Mouse (Mus musculus): ENCODE data around the gene Hmces. TPM values are rescaled to one million over a fixed set of nuclear protein-coding genes. Genes with fewer than 3 reads are reported as not detected.
"Not testable (repeated sequence)": the region's sequence is repeated elsewhere in the genome, so short reads cannot be mapped to it uniquely, and the experiment has no call there.

The Hmces gene
- polyA plus RNA-seq, 1 experiment from 2014 or later, result 54.6 TPM

GRCm38 (mm10) chr6:87921201-87921600 is 7.5 kb downstream of the Hmces start:
- no peaks in the 10 kb centered on the region for H3K9me3 ChIP-seq (replicated peaks)
- 96% methylated on average over 4 of the region's 4 CpGs for WGBS
- H3K4me1 ChIP-seq, result 0 out of 2 replicates have a peak, but pooled peaks cover 2% of the 10 kb centered on the region
- ATAC-seq, result no peak
- no peak overlapping the region for H3K27ac ChIP-seq
- peaks cover 85% of the 10 kb centered on the region for H3K36me3 ChIP-seq (ENCODE audit: poor library complexity, severe bottlenecking)
- no peak overlapping the region for H3K4me2 ChIP-seq
- H3K9ac ChIP-seq, result no peak overlapping the region
- H3K27me3 ChIP-seq, result no peaks in the 10 kb centered on the region
- H3K4me3 ChIP-seq, result no peak overlapping the region

DNA sequence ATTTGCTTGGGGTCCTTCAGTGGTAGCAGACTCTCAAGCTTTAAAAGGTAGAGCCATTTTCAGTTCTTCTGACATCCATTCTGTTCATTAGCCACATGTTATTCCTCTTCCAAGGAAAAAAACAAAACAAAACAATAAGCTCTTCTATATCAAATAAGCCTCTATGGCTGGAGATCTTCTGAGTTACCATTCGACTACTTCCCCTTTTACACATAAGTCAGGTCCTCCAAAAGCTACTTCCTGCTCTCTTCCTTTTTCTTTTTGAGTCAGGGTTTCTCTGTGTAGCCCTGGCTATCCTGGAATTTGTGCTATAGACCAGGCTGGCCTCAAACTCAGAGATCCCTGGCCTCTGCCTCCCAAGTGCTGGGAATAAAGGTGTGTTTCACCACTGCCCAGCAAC is 9.9 kb downstream of the Hmces start:
- no peaks in the 10 kb centered on the region for H3K9me3 ChIP-seq (replicated peaks)
- H3K4me1 ChIP-seq, result no peaks in the 10 kb centered on the region
- no peak for ATAC-seq
- H3K27ac ChIP-seq, result no peak overlapping the region
- no peaks in the 10 kb centered on the region for H3K27me3 ChIP-seq
- H3K9ac ChIP-seq, result no peak overlapping the region
- peaks cover 76% of the 10 kb centered on the region for H3K36me3 ChIP-seq (ENCODE audit: poor library complexity, severe bottlenecking)
- H3K4me3 ChIP-seq, result no peak overlapping the region
- H3K4me2 ChIP-seq, result no peak overlapping the region
- WGBS, result 89% methylated on average over 1 of the region's 1 CpGs

DNA sequence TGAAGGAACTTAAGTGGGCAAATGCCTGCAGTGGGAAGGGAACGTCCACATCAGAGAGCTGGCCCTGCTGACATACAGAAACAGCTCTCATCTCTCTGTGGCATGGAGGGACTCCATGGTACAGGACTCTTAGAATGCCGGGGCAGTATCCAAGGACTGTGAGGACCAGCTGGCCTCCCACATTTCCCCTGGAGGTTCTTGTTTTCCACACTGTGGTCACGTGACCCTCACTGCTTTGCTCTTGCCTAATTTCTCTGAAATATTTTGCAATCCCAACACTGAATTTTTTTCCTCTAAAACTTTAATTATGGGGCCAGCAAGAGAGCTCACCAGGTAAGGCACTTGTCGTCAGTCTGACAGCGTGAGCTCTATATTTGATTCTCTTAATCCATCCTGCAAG is 21.3 kb downstream of the Hmces start:
- H3K27me3 ChIP-seq, result no peaks in the 10 kb centered on the region
- H3K4me3 ChIP-seq, result no peak overlapping the region
- H3K9ac ChIP-seq, result no peak overlapping the region
- peaks cover 7% of the 10 kb centered on the region for H3K4me1 ChIP-seq
- no peak for ATAC-seq
- no peaks in the 10 kb centered on the region for H3K9me3 ChIP-seq (replicated peaks)
- H3K27ac ChIP-seq, result no peak overlapping the region
- H3K36me3 ChIP-seq (ENCODE audit: poor library complexity, severe bottlenecking), result peaks cover 56% of the 10 kb centered on the region
- WGBS, result 87% methylated on average over 5 of the region's 5 CpGs
- no peak overlapping the region for H3K4me2 ChIP-seq

DNA sequence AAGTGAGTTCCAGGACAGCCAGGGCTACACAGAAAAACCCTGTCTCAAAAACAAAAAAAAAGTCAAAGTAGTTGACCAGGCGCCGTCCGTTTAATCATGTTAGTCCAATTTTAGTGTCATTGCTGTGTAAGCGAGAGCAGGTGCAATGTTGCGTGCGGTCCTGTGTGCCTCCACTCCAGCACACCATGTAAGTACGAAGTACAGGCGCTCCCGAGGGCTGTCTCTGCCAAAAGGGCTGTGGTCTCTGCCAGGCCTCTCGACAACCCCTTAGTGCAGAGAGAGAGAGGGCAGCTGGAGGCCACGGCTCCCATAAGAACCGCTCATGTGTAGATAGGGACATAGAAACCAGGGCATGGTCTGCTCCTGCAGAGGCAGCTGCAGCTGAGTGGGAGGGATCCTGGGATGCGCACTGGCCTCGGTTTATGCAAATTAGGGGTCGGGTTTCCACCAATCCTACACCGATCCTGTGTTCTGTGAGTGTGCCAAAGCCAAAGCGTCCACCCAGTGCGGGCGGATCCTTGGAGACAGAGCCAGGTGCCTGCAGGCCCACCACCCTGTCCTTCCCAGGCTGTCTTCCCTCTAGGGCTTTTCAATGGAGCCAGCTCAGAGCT is 23.5 kb downstream of the Hmces start:
- Histone ChIP-seq H3K4me3 (no peak overlapping the region), H3K9me3 (replicated peaks) (no peaks in the 10 kb centered on the region), H3K27ac (peak overlapping the region; percentile 59; the same call in 1 of the 2 replicates), H3K9ac (peak overlapping the region; percentile 30; the same call in 1 of the 2 replicates), H3K36me3 (ENCODE audit: poor library complexity, severe bottlenecking) (peaks cover 46% of the 10 kb centered on the region), H3K4me1 (peaks cover 7% of the 10 kb centered on the region), H3K4me2 (no peak overlapping the region), H3K27me3 (no peaks in the 10 kb centered on the region)
- ATAC-seq, result peak; percentile 92
- 40% methylated on average over 19 of the region's 19 CpGs for WGBS

DNA sequence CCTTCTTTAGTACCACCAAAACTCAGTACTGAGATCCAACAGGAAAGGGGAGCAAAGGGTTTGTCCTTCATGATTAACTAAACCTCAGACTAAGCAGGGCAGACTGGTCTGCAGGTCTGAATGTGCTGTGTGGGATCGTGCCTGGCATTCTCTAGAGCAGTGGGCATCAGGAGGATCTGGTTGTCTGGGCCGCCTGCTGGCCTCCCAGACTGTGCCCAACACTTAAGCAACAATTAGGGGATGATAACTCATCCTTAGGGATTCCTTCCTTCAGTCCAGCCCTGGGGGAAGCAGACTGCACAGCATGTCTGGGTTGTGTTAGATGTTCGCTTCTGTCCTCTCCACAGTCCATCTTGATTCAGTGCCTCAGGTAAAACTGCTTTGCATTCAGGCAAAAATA is 25.2 kb downstream of the Hmces start:
- Histone ChIP-seq H3K27me3 (no peaks in the 10 kb centered on the region), H3K9me3 (replicated peaks) (no peaks in the 10 kb centered on the region), H3K4me2 (no peak overlapping the region), H3K36me3 (ENCODE audit: poor library complexity, severe bottlenecking) (peaks cover 29% of the 10 kb centered on the region), H3K9ac (no peak overlapping the region), H3K27ac (no peak overlapping the region), H3K4me1 (peaks cover 7% of the 10 kb centered on the region), H3K4me3 (no peak overlapping the region)
- 89% methylated on average over 3 of the region's 3 CpGs for WGBS
- no peak for ATAC-seq

- Histone ChIP-seq H3K36me3 (ENCODE audit: poor library complexity, severe bottlenecking) (peaks cover 4% of the 10 kb centered on the region; the same call in 1 of the 2 replicates), H3K9ac (no peak overlapping the region), H3K27ac (no peak overlapping the region), H3K27me3 (no peaks in the 10 kb centered on the region), H3K4me2 (no peak overlapping the region), H3K4me3 (no peak overlapping the region), H3K9me3 (replicated peaks) (no peaks in the 10 kb centered on the region), H3K4me1 (peaks cover 6% of the 10 kb centered on the region)
- 83% methylated on average over 7 of the region's 7 CpGs for WGBS
- no peak for ATAC-seq
Observed at GRCm38 (mm10) chr6:87942179-87942578, 28.4 kb downstream of the Hmces start.

DNA sequence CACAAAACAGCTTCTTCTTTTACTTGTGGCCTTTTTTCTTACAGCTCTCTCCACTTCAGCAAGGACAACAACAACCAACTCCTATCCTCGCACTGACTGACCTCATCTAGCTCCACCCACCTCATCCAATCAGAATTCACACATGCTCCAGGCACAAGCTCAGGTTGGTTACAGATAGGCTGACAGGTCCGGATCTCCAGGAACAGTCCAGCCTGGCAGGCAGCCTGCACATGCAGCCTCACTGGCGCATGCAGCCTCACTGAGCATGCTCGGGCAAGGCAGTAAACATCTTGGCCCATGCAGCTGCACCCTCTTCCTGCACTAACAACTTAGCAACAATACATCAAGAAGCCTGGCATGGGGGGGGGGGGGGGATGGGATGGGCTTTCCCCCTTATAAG is 48.7 kb downstream of the Hmces start:
- 62% methylated on average over 4 of the region's 4 CpGs for WGBS
- not testable (repeated sequence) for H3K36me3 ChIP-seq (ENCODE audit: poor library complexity, severe bottlenecking); ATAC-seq; H3K27me3 ChIP-seq; H3K9ac ChIP-seq; H3K4me2 ChIP-seq; H3K27ac ChIP-seq; H3K4me3 ChIP-seq; H3K4me1 ChIP-seq
- peaks cover 12% of the 10 kb centered on the region for H3K9me3 ChIP-seq (replicated peaks)

GRCm38 (mm10) chr6:87970041-87970440 is 56.3 kb downstream of the Hmces start:
- H3K4me3 ChIP-seq, result no peak overlapping the region
- H3K4me1 ChIP-seq, result no peaks in the 10 kb centered on the region
- H3K27ac ChIP-seq, result no peak overlapping the region
- ATAC-seq, result no peak
- 18% methylated on average over 2 of the region's 2 CpGs for WGBS
- no peak overlapping the region for H3K9ac ChIP-seq
- H3K9me3 ChIP-seq (replicated peaks), result no peaks in the 10 kb centered on the region
- H3K36me3 ChIP-seq (ENCODE audit: poor library complexity, severe bottlenecking), result no peaks in the 10 kb centered on the region
- no peaks in the 10 kb centered on the region for H3K27me3 ChIP-seq
- no peak overlapping the region for H3K4me2 ChIP-seq

GRCm38 (mm10) chr6:87979728-87980127 is 66.0 kb downstream of the Hmces start:
- Histone ChIP-seq H3K4me3 (peak overlapping the region; percentile 79), H3K9ac (peak overlapping the region; percentile 95), H3K36me3 (ENCODE audit: poor library complexity, severe bottlenecking) (peaks cover 20% of the 10 kb centered on the region), H3K4me2 (peak overlapping the region; percentile 82), H3K27ac (peak overlapping the region; percentile 97), H3K27me3 (no peaks in the 10 kb centered on the region), H3K4me1 (peaks cover 21% of the 10 kb centered on the region), H3K9me3 (replicated peaks) (no peaks in the 10 kb centered on the region)
- no peak for ATAC-seq
- 75% methylated on average over 3 of the region's 3 CpGs for WGBS

DNA sequence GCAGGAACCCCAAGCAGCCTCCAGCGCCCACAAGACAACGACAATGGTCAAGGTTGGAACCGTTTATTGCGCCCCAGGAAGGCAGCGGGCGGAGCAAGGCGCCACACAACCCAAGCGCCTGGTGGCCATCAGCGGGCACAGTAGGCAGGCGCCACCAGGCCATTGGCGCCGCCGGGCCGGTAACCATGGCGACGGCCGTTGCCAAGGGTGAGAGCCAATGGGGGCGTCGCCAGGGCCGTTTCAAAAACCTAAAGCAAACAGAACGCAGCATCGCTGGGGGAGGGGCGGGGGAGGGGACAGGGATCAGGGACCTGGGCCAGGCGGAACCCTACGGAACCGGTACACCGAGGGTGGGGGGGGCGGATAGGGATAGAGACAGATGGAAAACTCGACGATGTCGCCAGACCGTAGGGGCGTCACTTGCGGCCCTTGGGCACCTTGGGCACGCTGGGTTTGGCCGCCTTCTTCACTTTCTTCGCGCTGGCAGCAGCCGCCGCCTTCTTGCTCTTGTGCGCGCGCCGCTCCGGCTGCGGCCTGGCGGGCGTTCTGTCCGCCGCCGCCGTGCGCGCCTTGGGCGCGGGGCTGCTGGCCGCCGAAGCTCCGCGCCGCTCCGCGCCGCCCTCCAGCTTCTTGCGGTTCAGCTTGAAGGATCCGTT is 66.8 kb downstream of the Hmces start:
- H3K4me3 ChIP-seq, result peak overlapping the region; percentile 79
- WGBS, result under 1% methylated on average over 64 of the region's 66 CpGs
- H3K9ac ChIP-seq, result peak overlapping the region; percentile 95
- peaks cover 26% of the 10 kb centered on the region for H3K36me3 ChIP-seq (ENCODE audit: poor library complexity, severe bottlenecking)
- no peaks in the 10 kb centered on the region for H3K27me3 ChIP-seq
- peak; percentile 91 for ATAC-seq
- peak overlapping the region; percentile 82 for H3K4me2 ChIP-seq
- peak overlapping the region; percentile 97 for H3K27ac ChIP-seq
- H3K9me3 ChIP-seq (replicated peaks), result no peaks in the 10 kb centered on the region
- peaks cover 21% of the 10 kb centered on the region for H3K4me1 ChIP-seq

DNA sequence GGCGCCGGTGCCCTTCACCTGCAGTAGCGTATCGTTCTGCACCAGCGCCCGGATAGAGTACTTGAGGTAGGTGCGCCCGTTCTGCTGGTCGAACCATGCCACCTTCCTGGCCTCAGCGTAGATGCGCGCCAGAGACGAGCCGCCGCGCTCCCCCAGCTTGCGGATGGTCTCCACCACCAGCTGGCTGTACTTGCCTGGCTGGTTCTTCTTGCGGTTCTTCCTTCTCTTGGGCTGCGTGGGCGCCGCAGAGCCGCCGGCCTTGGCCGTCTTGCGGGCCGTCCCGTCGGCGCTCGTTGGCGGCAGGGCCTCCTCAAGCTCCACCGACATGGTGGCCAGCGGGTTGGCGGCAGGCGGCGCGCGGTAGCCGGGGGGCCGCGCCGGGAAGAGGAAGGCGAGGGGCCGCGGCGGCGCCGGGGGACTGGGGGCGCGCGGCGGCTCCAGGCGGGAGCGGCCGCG is 67.3 kb downstream of the Hmces start:
- under 1% methylated on average over 31 of the region's 56 CpGs for WGBS

DNA sequence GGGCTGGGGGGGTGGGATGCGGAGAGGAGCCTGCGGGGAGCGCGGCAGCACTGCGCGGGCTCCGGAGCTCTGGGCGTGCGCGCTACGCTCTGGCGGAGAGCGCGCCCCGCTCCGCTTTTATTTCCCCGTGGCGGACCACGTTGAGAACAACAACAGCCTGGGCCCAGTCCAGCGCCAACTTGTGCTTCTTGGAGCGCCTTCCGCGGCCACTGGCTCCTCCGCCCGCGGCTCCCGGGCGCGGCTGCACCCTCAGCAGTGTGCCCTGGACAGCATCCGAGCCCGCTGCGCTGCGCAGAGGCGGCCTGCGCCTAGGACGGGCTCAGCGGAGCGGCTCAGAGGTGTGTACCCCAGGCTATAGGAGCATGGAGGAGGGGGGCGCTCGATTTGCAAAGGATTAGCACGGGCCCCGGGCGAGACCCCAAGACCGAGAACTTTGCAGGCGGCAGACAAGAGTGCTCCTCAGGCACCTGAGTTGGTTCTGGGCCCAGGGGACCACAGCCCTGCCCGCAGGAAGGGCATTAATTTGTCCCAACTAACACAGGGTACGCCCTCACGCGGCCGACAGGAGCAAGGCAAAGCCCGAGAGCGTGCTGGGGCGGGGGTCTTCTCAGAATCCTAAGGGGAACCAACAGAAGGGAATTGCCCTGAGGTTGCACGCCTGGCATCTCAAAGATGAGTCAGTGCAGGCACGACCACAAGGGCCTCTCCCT is 68.0 kb downstream of the Hmces start, which contains the start of gene H1fx:
Gene H1fx (minus strand): TSS at position 91 of the 710 bp plus-strand sequence.
- peaks cover 21% of the 10 kb centered on the region for H3K4me1 ChIP-seq
- H3K4me3 ChIP-seq, result peak within 1 kb of the TSS; percentile 79
- peak within 1 kb of the TSS; percentile 97 for H3K27ac ChIP-seq
- H3K9ac ChIP-seq, result peak within 1 kb of the TSS; percentile 95
- peak within 1 kb of the TSS; percentile 82 for H3K4me2 ChIP-seq
- H3K27me3 ChIP-seq, result no peaks in the 10 kb centered on the region
- under 1% methylated on average over 52 of the region's 55 CpGs for WGBS
- ATAC-seq, result peak; percentile 88
- H3K9me3 ChIP-seq (replicated peaks), result no peaks in the 10 kb centered on the region
- H3K36me3 ChIP-seq (ENCODE audit: poor library complexity, severe bottlenecking), result peaks cover 34% of the 10 kb centered on the region

More for the DNA sequence above, 67.3 kb downstream of the Hmces start:
- peaks cover 21% of the 10 kb centered on the region for H3K4me1 ChIP-seq
- no peaks in the 10 kb centered on the region for H3K9me3 ChIP-seq (replicated peaks)
- H3K27ac ChIP-seq, result peak overlapping the region; percentile 97
- peak; percentile 42 for ATAC-seq
- peak overlapping the region; percentile 79 for H3K4me3 ChIP-seq
- peaks cover 27% of the 10 kb centered on the region for H3K36me3 ChIP-seq (ENCODE audit: poor library complexity, severe bottlenecking)
- H3K27me3 ChIP-seq, result no peaks in the 10 kb centered on the region
- peak overlapping the region; percentile 95 for H3K9ac ChIP-seq
- H3K4me2 ChIP-seq, result peak overlapping the region; percentile 82
